Mouse (Mus musculus) kidney, postnatal 14 days (tissue): ENCODE data around the gene Rfesd.

Experiments
- DNase-seq: peaks from one replicate; pipeline ENCODE4 v3.0.0; 2022; ENCODE audit warnings: mixed read lengths

Gene Rfesd

DNA sequence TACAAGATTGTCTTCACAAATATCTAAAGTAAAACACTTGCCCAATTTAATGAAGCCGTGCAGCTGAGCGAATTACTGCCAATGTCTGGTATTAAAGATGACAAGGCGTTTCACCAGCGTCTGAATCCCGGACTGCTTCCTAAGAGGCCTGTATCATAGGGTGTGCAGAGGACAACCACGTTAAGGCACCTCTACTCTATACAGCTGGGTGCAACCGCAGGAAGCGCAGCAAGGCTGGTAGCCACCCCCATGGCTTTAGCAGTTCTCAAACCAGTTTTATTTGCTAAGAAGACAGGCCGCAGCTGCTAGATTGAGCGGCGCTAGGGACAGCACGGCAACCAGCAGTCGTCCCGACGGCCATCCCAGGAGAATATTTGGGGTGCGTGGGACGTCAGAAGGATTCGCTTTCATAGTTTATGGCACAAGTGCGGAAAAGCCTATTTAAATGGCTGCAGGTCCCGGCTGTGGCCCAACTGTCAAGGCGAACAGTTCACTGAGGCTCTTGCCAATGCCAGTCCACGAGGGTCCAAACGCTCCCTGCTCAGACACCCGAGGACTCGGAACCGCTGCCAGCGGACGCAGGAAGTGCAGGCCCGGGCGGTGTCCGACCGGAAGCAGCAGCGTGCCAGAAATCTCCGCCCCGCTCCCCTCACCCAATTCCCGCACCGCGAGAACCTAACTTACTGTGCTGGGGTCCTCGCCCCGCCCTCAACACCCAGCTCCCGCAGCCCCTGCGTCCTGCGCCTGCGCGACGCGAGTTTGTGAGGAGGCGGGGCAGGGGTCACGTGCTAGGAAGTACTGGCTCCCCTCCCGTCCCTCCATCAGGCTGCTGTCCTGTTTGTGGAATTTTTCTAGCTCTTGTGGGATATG, at the start of gene Rfesd:
Gene Rfesd, minus strand, starts transcription at position 746 of the 870 bp plus-strand sequence.
- peak; percentile 99 for DNase-seq

DNA sequence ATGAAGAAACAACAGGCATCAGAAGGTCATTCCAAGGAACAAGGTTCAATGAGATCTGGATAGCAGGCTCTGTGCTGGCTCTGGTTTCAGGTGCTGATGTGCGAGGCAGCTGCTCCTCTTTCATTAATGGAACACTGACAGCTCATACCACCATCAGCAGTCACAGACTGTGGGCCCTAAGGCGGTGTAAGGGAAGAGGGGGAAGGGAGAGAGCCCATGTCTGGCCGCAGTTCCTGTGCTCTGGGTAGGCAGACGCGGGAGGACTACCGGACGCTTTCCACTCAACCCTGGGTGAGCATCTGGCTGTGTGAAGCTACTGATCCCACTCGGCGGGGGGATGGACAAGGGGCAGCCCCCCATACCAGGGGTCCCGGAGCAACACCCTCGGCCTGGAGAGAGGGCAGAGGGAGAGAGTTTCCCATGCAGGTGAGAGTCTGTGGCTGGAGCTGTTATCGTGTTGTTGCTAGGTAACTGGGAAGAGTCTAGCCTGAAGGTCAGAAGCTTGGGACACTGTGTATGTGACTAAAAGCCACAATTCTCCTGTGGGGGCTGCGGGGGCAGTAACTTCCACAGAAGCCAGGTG, 45.9 kb upstream of the Rfesd start:
- no peak for DNase-seq

DNA sequence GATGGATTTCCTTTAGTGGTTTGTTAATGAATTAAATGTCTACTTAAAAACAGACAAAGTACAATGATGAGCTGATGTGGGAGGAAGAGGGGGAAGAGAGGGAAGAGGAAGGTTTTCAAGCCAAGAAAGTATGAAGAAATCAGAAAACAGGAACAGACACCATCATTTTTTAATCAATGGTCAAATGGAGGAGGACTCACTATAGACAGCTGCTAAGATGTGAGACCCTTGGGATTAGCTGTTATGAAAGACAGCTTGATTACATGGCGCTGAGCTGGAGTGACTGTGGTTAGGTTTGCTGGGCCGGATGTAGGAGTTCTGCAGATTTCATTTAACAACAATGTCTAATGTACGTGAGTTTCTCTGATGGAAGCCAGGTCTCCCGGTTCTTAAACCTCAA, 45.0 kb upstream of the Rfesd start:
- no peak for DNase-seq

DNA sequence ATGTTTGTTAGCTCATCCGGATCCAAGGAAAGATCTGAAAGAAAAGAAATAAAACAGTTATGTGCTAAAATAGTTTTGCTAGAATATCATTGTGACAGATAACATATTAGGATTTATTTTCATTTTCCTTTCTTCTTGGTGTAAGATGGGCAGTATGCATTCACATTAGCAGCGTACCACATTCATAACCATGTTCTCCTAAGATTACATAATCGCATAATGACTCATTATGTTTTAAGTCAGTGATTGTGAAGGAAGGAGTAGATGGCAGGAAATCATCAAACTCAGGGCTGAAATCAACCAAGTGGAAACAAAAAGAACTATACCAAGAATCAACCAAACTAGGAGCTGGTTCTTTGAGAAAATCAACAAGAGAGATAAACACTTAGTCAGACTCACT, 44.0 kb upstream of the Rfesd start:
- no peak for DNase-seq

DNA sequence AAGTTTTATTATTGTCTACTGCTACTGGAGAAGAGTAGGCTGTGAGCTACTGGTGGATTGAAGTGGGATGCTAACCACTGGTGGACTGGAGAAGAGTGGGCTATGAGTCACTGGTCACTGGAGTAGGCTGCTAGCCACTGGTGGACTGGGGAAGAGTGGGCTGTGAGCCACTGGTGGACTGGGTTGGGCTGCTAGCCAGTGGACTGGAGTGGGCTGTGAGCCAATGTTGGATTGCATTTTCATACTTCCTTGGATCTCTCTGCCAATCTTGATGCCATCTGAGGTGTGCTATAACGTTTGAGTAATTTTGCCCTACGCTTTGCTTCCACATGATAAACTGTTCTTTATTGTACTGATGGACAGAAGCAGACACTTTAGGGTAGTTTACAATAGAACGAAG, 43.6 kb upstream of the Rfesd start:
- DNase-seq, result no peak

DNA sequence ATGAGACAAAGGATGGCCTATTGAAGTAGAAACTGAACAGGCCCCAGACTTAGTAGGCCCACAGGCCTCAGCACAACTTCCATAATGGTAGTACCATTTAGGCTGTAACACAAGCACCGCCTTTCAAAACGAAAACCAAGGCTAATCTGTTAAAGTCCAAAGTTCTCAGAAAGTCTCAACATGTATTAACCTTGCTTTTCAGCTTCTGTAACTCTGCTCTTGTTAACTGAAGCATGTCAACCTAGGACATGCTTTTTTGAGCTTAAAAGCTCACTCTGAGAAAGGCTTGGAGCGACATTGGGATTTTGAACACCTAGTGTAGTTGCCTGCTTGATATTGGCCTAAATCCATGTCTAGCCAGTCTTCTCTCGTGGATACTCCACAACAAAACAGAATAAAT, 41.1 kb upstream of the Rfesd start:
- DNase-seq, result peak; percentile 12

DNA sequence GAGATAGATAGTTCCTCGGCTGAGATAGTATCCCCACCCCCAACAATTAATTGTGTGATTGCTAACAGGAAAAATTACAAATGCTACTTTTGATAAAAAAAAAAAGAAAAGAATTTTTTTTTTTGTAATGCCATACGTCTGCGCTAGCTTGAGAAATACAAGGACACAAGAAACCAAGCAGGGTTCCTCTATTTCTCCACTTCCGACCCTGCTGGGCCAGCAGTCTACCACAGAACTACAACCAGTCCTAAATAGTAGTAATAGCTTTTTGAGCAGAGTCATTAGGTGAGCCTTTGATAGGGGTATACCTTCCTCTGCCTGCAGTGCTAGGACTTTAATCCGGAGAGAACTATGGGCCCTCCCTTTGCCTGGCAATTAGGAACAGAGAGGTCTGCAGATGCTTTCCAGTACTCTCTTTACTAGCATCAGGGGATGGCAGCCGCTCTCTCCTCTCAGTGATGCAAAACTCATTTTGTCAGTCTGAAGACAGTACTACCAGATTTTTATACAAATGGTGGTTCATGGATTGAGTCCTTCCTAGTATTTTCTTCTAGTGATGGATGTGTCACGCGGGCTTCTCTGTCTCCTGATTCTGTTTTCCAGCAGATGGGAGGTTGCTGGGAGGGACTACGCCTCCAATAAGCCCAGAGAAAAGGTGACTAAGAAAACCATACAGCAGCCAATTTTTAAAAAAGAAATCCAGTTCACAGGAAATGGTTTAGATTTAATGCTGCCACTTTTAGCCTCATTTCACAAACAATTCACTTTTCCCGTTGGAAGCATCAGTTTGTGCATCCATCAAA, 38.9 kb upstream of the Rfesd start:
- no peak for DNase-seq

DNA sequence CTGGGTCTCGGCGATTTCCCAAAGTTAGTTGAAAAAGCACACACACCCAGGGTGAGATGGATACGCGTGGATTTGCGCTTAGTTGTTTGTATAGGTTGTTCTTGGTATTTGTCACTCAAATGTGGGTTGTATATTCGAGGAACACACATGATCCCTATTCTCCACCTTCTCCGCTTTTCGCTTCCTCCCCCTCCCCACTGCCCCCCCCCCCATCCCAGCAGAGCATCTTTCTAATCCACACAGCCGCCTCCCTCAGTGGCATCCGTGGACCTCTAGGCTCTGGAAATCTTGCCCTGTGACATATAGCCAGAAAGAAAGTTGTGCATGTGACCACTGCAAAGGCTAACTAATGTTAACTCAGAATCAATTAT, 38.4 kb upstream of the Rfesd start, which contains the start of gene Gpr150:
Gene Gpr150, minus strand, starts transcription at position 101 of the 371 bp plus-strand sequence.
- no peak for DNase-seq

DNA sequence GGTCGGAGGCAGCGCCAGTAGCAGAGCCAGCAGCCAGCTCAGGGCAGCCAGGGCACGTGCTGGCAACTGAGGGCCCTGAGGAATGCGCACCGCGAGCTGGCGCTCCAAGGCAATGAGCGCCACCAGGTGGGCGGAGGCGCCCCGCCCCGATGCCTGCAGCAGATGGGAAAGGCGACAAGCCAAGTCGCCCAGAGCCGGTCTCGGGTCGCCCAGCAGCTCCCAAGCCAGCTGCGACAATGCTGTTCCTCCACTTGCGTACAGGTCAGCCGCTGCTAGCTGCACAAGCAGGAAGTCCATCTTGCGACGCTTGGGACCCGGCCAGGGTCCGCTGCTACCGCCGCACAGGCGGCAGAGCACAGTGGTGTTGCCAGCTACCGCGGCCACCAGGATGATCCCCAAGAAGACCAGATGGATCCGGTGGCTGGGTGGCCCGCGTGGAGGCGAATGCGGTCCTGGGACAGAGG, 37.8 kb upstream of the Rfesd start:
- DNase-seq, result peak; percentile 80

DNA sequence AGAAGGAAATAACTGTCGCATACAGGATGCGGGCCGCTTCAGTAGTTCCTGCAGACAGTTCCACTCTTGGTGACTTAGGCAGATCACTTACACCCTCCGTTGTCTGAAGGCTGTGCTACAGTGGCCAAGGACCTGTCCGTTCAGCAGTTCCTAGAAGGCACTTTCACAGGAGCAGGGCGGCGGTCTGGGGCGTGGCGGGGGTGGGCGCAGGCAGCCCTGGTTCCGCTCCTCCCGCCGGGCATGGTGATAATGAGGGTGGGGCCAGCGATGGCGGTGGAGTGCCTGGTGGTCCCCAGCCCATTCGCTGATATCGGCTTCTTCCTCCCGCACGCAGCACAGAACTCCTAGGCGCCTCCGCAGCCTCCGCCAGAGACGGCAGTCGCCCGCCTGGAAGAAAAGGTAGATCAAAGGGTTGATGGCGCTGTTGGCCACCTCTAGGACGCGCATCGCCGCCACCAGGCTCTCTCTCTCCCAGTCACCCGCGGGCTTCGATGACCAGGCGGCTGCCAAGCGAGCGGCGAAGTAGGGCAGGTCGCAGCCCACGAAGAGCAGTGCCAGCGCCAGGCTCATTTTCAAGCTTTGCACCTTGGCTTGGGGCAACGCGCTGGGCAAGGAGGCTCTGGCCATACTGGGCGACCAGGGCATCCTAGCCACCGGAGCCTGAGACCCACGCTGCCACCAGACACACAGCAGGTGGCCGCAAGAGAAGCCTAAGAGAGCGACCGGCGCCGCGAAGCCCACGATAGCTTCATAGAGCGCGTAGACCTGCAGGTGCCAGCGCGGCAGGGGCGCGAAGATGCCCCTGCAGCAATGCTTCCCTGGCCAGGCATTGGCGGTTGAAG, 37.1 kb upstream of the Rfesd start:
- peak; percentile 22 for DNase-seq

DNA sequence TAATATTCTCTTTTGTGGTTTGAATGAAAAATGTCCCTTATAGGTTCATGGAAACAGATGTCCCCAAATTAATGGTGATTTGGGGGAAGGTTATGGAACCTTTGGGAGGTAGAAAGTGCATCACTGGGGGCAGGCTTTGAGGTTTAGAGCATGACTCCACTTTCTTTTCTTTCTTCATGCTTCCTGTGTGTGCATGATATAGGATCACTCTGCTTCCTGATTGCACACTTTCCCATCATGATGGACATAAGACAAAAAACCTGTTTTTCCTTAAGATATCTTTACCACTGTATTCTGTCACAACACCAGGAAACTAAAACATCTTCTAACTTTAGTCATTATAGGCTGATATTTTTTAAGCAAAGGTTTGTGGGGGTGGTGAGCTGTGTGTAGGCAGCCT, 26.5 kb upstream of the Rfesd start:
- DNase-seq, result no peak

DNA sequence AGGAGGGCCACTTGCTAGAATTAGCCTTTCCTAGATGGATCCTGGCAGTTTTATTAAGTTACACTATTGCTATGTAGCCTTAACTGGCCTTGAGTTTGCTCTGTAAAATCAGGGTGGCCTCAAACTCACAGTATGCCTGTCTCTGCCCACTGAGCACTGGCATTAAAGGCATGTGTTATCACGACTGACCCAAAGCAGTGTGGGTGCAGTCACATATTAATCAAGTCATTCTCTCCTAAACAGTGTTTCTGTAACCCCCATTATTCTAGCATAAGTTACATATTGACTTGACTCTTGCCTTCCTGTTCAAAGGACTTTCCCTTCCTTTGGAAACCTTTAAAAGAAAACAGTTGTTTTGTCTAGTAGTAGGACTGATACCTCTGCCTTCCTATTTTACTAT, 23.9 kb upstream of the Rfesd start:
- DNase-seq, result no peak

DNA sequence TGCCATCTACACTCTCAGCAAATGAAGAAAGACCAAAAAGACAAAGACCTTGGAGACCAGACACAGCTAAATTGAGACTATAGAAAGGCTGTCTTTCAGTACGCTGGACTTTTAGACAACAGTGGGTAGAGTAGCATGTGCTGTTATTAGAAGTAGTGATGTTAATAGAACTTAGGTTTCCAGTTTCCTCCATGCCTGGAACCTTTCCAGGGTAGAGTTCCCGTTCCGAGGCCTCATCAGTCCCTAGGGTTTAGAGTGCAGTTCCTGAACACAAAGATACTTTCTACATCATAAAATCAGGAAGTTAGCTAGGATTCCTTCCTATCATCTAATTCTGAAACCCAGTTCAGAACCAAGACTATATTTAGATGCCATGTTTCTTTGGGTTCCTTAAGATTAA, 6.1 kb upstream of the Rfesd start:
- peak; percentile 9 for DNase-seq

DNA sequence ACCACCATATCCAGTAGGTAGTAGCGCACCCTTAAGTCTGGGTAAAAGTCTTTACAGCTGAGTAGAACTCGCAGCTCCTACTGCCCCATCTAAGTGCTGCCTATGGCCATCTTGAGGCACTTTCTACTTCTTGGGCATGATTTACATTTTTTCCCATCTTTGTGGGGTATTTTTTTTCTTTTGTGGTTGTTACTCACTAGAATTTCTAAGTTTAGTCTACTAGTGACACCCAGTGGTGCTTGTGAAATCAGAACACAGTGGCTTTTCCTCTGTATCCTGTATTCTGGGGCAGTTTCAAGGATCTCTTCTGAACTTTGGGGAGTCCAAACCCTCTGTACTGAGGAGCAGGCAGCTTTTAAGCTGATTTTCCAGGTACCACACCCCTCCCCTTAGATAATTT, 3.3 kb upstream of the Rfesd start:
- DNase-seq, result peak; percentile 12

DNA sequence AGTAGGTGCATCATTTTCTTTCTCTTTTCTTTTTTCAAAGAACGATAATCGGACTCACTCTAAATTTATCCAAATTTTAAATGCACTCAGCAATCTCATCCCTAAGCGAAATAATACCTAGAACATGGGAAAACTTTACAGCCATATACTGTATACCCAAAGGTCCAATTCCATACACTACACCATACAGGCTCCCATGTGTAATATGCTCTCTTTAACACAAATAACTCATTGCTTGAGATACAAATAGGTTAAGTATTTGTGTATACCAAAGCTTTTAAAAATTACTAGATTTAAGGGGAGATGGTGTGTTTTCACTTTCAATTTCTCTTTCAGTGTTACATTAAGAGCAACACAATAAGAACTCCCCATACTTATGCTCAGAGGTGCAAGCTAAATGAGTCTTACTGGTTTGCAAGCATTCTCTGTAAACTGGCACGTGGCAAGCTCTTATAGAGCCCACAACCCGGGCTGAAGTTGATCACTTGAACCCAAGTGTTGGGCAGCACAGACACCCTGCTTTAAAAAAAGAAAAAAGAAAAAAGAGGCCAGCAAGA, 403 bp upstream of the Rfesd start:
- no peak for DNase-seq

DNA sequence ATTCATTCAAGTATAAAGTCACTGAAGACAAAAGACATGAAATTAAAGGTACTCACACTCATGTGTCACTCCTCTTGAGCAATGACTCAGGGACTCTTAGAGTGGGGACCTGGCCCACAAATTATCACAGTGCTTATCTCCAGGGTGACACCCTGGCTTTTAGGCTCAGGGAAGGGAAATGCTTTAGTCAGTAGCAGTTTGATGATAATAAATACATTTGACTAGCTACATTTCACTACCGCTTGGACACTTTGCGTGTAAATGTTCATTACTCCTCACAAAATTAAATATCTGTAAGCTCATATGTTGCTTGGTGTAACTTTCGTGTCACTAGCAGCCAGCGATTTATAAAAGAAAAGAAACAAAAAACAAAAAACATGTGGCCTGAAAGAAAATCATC, 1.1 kb downstream of the Rfesd start:
- no peak for DNase-seq

DNA sequence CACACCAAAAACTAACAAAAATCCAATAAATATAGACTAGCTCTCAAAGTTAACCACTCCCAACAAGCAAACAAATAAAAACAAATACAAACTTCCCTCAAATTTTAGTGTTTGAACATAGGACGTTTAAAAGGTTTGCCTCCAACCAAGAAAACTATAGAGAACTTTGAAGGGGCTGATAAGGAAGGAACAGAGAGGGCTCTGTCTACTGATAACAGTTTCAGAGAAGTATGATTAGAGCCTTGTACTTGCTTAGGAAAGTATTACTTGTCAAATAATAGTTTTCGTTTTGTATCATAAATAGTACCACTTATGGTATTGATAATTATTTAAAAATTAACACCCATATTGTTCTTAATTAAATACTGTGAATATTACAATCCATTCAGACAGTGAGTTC, 4.0 kb downstream of the Rfesd start:
- DNase-seq, result no peak

DNA sequence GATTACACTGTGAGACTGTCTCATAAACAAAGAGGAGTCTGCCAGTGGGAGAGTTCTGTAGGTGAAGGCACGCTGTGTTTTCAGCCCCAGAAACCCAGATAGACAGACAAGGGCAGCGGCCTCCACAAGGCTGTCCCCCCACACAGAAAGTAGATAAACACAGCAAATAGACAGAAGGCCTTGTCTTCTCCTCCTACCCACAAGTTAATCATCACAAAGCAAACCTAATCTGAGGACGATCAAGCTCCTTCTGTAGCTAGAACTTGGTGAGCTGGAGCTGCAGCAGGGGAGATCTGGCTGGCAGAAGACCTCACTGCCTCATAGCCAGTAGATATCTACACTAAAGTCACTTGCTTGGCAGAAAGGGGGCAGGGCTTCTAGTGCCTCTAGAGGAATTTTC, 15.2 kb downstream of the Rfesd start:
- DNase-seq, result no peak

DNA sequence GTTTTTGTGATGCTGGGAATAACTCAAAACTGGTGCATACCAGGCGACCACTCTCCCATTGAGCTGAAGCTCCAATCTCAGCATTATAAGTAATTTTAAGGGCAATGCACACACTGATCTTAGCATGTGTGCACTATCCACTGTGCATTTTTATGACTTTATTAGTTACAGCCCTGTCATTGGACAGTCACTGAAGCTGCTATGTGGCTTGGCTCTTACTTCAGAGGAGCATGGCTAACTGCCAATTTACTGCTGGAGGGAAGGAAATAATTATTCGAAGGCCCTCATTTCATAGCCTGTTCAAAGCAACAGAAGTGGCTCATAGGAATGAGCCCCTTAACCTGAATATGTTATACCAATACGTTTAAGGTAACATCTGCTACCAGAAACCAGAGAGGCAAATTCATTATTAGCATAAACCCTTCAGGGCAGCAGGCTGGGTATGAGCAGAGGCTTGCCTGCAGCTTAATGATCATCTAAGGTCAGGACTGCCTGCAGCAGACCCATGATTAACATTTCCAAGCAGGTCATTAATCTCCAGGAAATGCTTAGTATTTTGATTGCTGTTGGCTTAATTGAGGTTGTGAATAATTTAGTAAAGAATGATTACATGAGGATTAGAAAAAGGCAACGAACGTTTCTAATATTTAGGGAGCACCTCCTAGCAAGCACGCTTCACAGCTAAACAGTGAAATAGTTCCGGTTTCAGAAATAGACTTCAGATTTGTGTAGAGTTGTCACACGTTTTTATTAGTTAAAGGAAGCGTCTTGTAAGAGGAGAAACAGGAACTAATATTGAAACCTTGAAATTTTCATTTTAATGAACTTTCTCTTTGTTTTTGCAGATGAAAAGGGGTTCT, 26.1 kb downstream of the Rfesd start:
- DNase-seq, result peak; percentile 62

DNA sequence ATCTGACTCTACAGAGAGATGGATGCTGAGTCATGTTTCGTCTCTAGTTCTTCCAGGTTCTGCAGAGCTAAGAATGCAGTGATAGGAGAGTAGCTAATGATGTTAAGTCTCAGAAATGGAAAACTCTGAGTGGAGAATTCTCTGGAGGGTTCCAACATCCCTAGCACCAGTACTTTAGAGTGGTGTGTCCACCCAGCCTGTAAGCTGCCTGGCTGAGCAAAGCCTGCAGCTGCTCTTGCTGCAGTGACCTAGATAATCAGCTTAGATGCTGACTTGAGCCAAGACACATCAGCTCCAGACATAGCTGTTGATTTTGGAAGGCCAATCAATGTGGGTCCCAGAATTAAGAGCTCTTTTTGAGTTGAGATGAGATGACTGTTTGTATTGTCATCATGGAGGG, 30.4 kb downstream of the Rfesd start:
- DNase-seq, result peak; percentile 31

DNA sequence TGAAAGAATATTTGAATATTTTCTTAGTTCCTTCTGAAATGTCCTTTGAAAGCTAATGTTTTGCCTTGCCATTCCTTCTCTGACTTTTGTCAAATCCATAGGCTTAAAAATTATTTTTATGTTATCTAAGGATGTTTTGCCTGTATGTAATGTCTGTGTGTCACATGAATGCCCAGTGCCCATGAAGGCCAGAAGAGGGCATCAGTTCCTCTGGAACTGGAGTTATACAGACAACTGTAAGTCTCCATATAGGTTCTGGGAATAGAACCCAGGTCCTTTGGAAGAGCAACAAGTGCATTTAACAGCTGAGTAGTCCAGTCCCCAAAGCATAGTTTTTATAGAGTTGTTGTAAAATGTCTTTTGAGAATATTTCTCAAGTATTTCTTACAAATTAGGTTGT, 36.6 kb downstream of the Rfesd start:
- DNase-seq, result peak; percentile 9
